Comparison of ENCODE assay signal across 24 mouse cellular contexts in the genomic region with DNA sequence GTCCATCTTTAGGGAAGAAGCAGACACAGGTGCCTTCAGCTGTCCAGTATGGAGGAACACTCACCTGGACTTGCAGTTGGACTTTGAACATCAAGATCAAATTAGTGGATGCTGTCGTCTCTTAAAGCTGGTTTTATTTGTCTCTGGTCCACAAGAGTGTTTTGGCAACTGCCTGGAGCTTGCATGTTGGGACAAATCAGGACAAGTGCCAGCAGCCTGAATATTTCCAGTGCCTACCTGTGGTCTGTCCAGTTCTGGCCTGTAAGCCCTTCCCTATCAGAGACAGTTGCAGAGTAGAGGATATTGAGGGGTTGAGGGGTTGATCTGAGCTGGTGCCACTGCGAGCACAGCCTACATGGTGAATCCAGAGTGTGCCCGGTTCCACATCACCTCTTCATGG. TPM values are rescaled to one million over a fixed set of nuclear protein-coding genes. Genes with fewer than 3 reads are reported as not detected.
DNase-seq lines count a peak whose midpoint lies in the region; ATAC-seq lines count a peak whose summit lies in the region.
"Had no signal": no experiment of that assay in that cellular context is flagged by ENCODE, and none has a peak within 500 bp of the region (broad histone marks: within the 10 kb centered on the region; RNA-seq: fewer than 3 reads in every experiment).

No protein-coding gene starts in this region.

- WGBS in hindbrain, embryonic 16.5 days: 90% methylated on average over 3 of the region's 3 CpGs
- 93% methylated on average over 3 of the region's 3 CpGs for whole genome bisulfite sequencing in hindbrain, embryonic 11.5 days

- peak; percentile 31 to 41 for DNase-seq in cerebellum, postnatal 25 days
- no peak for DNase-seq in cerebellum, adult 8-10 months
- no peak for DNase-seq in hindbrain, embryonic 11.5 days (ENCODE audit: low spot score)
- DNase-seq in urinary bladder, adult 18-20 months (ENCODE audit: low spot score in 2 of 2): peak; percentile 44 to 54
- no peak for DNase-seq in urinary bladder, postnatal 25 days (ENCODE audit: low spot score)
- no peak for DNase-seq in lung, postnatal 25 days (ENCODE audit: low spot score)
- DNase-seq: adrenal gland, postnatal 14 days; gastrocnemius, postnatal 14 days; heart, postnatal 14 days; kidney, adult 18-20 months; kidney, postnatal 25 days; lung, postnatal 4 days; right cerebral cortex, postnatal 25 days had no signal

- no peak overlapping the region for H3K9ac ChIP-seq in hindbrain, embryonic 16.5 days (ENCODE audit: low read depth, low read length)
- no peak overlapping the region for H3K9ac ChIP-seq in hindbrain, embryonic 11.5 days (ENCODE audit: low read depth, low read length)
- H3K9ac ChIP-seq: forebrain, embryonic 15.5 days; kidney, embryonic 15.5 days; limb, embryonic 13.5 days; lung, embryonic 15.5 days; midbrain, embryonic 12.5 days; stomach, embryonic 15.5 days had no signal

- no peaks in the 10 kb centered on the region for H3K4me1 ChIP-seq in hindbrain, embryonic 16.5 days (ENCODE audit: control insufficient read depth, insufficient read depth, low read depth, low read length)
- no peaks in the 10 kb centered on the region for H3K4me1 ChIP-seq in hindbrain, embryonic 11.5 days (replicated peaks; ENCODE audit: control insufficient read depth, insufficient read depth, low read length)
- H3K4me1 ChIP-seq: forebrain, embryonic 15.5 days; lung, embryonic 15.5 days; midbrain, embryonic 12.5 days; stomach, embryonic 15.5 days had no signal

- no peak overlapping the region for H3K27ac ChIP-seq in hindbrain, embryonic 16.5 days (ENCODE audit: low read depth, low read length)
- no peak overlapping the region for H3K27ac ChIP-seq in hindbrain, embryonic 11.5 days (ENCODE audit: low read depth, low read length)
- H3K27ac ChIP-seq: forebrain, embryonic 15.5 days; hindbrain, embryonic 10.5 days; limb, embryonic 13.5 days; lung, embryonic 15.5 days; midbrain, embryonic 12.5 days; stomach, embryonic 15.5 days had no signal

- H3K4me3 ChIP-seq in hindbrain, embryonic 16.5 days (ENCODE audit: low read length): no peak overlapping the region
- no peak overlapping the region for H3K4me3 ChIP-seq in hindbrain, embryonic 11.5 days (ENCODE audit: low read depth, low read length)
- H3K4me3 ChIP-seq: forebrain, embryonic 15.5 days; hindbrain, embryonic 10.5 days; kidney, embryonic 15.5 days; limb, embryonic 13.5 days; lung, embryonic 15.5 days; megakaryocyte, embryonic 14.5 days; midbrain, embryonic 12.5 days; stomach, embryonic 15.5 days had no signal

- 0 out of 2 replicates have a peak, but pooled peaks have one; percentile 9 for ATAC-seq in hindbrain, embryonic 16.5 days
- ATAC-seq in hindbrain, embryonic 11.5 days (ENCODE audit: low FRiP score): no peak
- ATAC-seq: CD4-positive, CD25-positive, alpha-beta regulatory T cell, adult 4 months; forebrain, embryonic 15.5 days had no signal

- peaks cover 45% of the 10 kb centered on the region for H3K36me3 ChIP-seq in hindbrain, embryonic 16.5 days (ENCODE audit: control insufficient read depth, insufficient read depth, low read length)
- H3K36me3 ChIP-seq in hindbrain, embryonic 11.5 days (ENCODE audit: control insufficient read depth, insufficient read depth, low read length): peaks cover 12% of the 10 kb centered on the region

- no peaks in the 10 kb centered on the region for H3K9me3 ChIP-seq in hindbrain, embryonic 16.5 days (ENCODE audit: control insufficient read depth, low read length)
- H3K9me3 ChIP-seq in hindbrain, embryonic 11.5 days (ENCODE audit: control insufficient read depth, low read length): no peaks in the 10 kb centered on the region
- H3K9me3 ChIP-seq: forebrain, embryonic 15.5 days; hindbrain, embryonic 10.5 days; kidney, embryonic 15.5 days; limb, embryonic 13.5 days; lung, embryonic 15.5 days; megakaryocyte, embryonic 14.5 days; midbrain, embryonic 12.5 days; stomach, embryonic 15.5 days had no signal

- no peaks in the 10 kb centered on the region for H3K27me3 ChIP-seq in hindbrain, embryonic 16.5 days (replicated peaks; ENCODE audit: control insufficient read depth, insufficient read depth, low read length)
- H3K27me3 ChIP-seq in hindbrain, embryonic 11.5 days (ENCODE audit: control insufficient read depth, insufficient read depth, low read length): no peaks in the 10 kb centered on the region
- H3K27me3 ChIP-seq: forebrain, embryonic 15.5 days; kidney, embryonic 15.5 days; limb, embryonic 13.5 days; lung, embryonic 15.5 days; megakaryocyte, embryonic 14.5 days; midbrain, embryonic 12.5 days; stomach, embryonic 15.5 days had no signal

- H3K4me2 ChIP-seq in hindbrain, embryonic 16.5 days (ENCODE audit: low read length): no peak overlapping the region
- H3K4me2 ChIP-seq in hindbrain, embryonic 11.5 days (replicated peaks; ENCODE audit: low read depth, low read length): no peak overlapping the region
- H3K4me2 ChIP-seq: forebrain, embryonic 15.5 days; kidney, embryonic 15.5 days; limb, embryonic 13.5 days; liver, embryonic 11.5 days; lung, embryonic 15.5 days; midbrain, embryonic 12.5 days; stomach, embryonic 15.5 days had no signal

RNA-seq across cellular contexts. Expression of gene Ykt6, which starts 11.3 kb away (rescaled TPM):
- polyA plus RNA-seq in hindbrain, embryonic 16.5 days (2015; fragmentation: Nextera tagmentation; extraction: Ambion mirVana): 98.9 and 99.7 TPM in 2 replicates
- polyA plus RNA-seq in hindbrain, embryonic 11.5 days (2014; fragmentation: Nextera tagmentation; extraction: Ambion mirVana): 30.2 and 31.9 TPM in 2 replicates

RNA-seq across cellular contexts. Expression of gene Gck, which starts 16.9 kb away (rescaled TPM):
- 5.7 and 6.6 TPM in 2 replicates for polyA plus RNA-seq in hindbrain, embryonic 16.5 days (2015; fragmentation: Nextera tagmentation; extraction: Ambion mirVana)
- polyA plus RNA-seq in hindbrain, embryonic 11.5 days (2014; fragmentation: Nextera tagmentation; extraction: Ambion mirVana): 2.9 and 3.0 TPM in 2 replicates
- polyA plus RNA-seq: CD4-positive, CD25-positive, alpha-beta regulatory T cell, adult 4 months had no signal

Comparison
In these comparisons a context has a peak if more than half of its experiments do, and no peak if none do; other contexts are left out.
1. DNase-seq: peak in cerebellum, postnatal 25 days (2 of 2) and urinary bladder, adult 18-20 months (2 of 2); none in cerebellum, adult 8-10 months (single experiment), hindbrain, embryonic 11.5 days (single experiment), urinary bladder, postnatal 25 days (single experiment) and lung, postnatal 25 days (single experiment).